Mouse (Mus musculus) myocyte (in vitro differentiated cells): Measurements from ENCODE around the gene Vmn1r1. TPM values are rescaled to one million over a fixed set of nuclear protein-coding genes. Genes with fewer than 3 reads are reported as not detected.

Experiments used
- H3K27me3 ChIP-seq: one replicate; pipeline ENCODE4 v1.6.1; 2011; ENCODE audit not compliant: control insufficient read depth, insufficient read depth, insufficient read length
- H3K36me3 ChIP-seq: one replicate; pipeline ENCODE4 v1.6.1; 2011; ENCODE audit not compliant: control insufficient read depth, insufficient read depth
- H3K4me2 ChIP-seq: one replicate; pipeline ENCODE4 v1.6.1; 2011; ENCODE audit warnings: low read depth, control low read depth
- H3K4me3 ChIP-seq: one replicate; pipeline ENCODE4 v1.5.1; 2011; ENCODE audit warnings: mild to moderate bottlenecking, control low read depth, moderate library complexity
- H3K79me2 ChIP-seq: one replicate; pipeline ENCODE4 v1.6.1; 2011; ENCODE audit not compliant: control insufficient read depth, insufficient read depth
- H3ac ChIP-seq: one replicate; pipeline ENCODE4 v1.6.1; 2011; ENCODE audit not compliant: control insufficient read depth, insufficient read length
- CEBPB ChIP-seq: IDR thresholded peaks from 2 replicates; pipeline ENCODE4 v1.6.1; 2011; ENCODE audit warnings: mild to moderate bottlenecking, moderate library complexity; ENCODE audit not compliant: poor library complexity, insufficient read depth, severe bottlenecking
- E2F4 ChIP-seq: IDR thresholded peaks from one replicate; pipeline ENCODE4 v1.6.1; 2011; ENCODE audit warnings: mild to moderate bottlenecking, control low read depth, moderate library complexity; ENCODE audit not compliant: insufficient read depth
- MAX ChIP-seq: IDR thresholded peaks from one replicate; pipeline ENCODE4 v1.6.1; 2011; ENCODE audit warnings: low read depth, mild to moderate bottlenecking, control low read depth
- MYOD1 ChIP-seq, 3 experiments: IDR thresholded peaks; one replicate each; pipeline ENCODE4 v1.6.1; 2011; ENCODE audit warnings: control low read depth in 2 of 3, low read depth in 2 of 3, mild to moderate bottlenecking in 2 of 3, moderate library complexity in 1 of 3; ENCODE audit not compliant: insufficient read length in 2 of 3, control insufficient read depth in 1 of 3
- MYOG ChIP-seq, 3 experiments: IDR thresholded peaks; one replicate each; pipeline ENCODE4 v1.6.1; 2011; ENCODE audit warnings: control low read depth in 2 of 3, low read depth in 2 of 3, mild to moderate bottlenecking in 2 of 3; ENCODE audit not compliant: insufficient read length in 2 of 3, control insufficient read depth in 1 of 3, insufficient read depth in 1 of 3
- POLR2A ChIP-seq: IDR thresholded peaks from one replicate; pipeline ENCODE4 v1.6.1; 2011; ENCODE audit warnings: low read depth, mild to moderate bottlenecking, control low read depth, moderate library complexity; ENCODE audit not compliant: insufficient read length
- POLR2AphosphoS2 ChIP-seq: IDR thresholded peaks from one replicate; pipeline ENCODE4 v1.6.1; 2011; ENCODE audit warnings: low read depth, control low read depth; ENCODE audit not compliant: insufficient read length
- REST ChIP-seq: IDR thresholded peaks from one replicate; pipeline ENCODE4 v1.6.1; 2011; ENCODE audit warnings: mild to moderate bottlenecking, control low read depth, moderate library complexity; ENCODE audit not compliant: insufficient read depth, insufficient read length
- SRF ChIP-seq: IDR thresholded peaks from one replicate; pipeline ENCODE4 v1.6.1; 2011; ENCODE audit warnings: low read depth; ENCODE audit not compliant: control insufficient read depth, insufficient read length
- TCF12 ChIP-seq: IDR thresholded peaks from one replicate; pipeline ENCODE4 v1.6.1; 2011; ENCODE audit warnings: mild to moderate bottlenecking, control low read depth; ENCODE audit not compliant: poor library complexity, insufficient read depth, severe bottlenecking
- TCF3 ChIP-seq: IDR thresholded peaks from one replicate; pipeline ENCODE4 v1.6.1; 2011; ENCODE audit warnings: low read depth, control low read depth; ENCODE audit not compliant: insufficient read length
- USF1 ChIP-seq: IDR thresholded peaks from one replicate; pipeline ENCODE4 v1.6.1; 2011; ENCODE audit warnings: low read depth, mild to moderate bottlenecking, control low read depth, moderate library complexity
- polyA plus RNA-seq: library from polyadenylated mRNA; unstranded; fragments of >200 nt; fragmentation: generic; extraction: Trizol; gene quantifications from one replicate; pipeline ENCODE4 v1.2.1, GENCODE M21; 2012; ENCODE audit warnings: missing spikeins

The Vmn1r1 gene
- polyA plus RNA-seq, 1 experiment, result not detected

GRCm38 (mm10) chr1:182115651-182116408, 48.5 kb downstream of the Vmn1r1 start:
- H3K27me3 ChIP-seq, result no peaks in the 10 kb centered on the region
- no peak overlapping the region for H3K4me3 ChIP-seq
- no peaks in the 10 kb centered on the region for H3K79me2 ChIP-seq
- peak overlapping the region; percentile 62 for H3K4me2 ChIP-seq
- TF ChIP-seq MYOD1 (IDR thresholded peaks at IDR 0.05; ENCODE audit: control insufficient read depth in 1 of 3, insufficient read length in 2 of 3, low read depth in 2 of 3) (peak; percentile 41 to 87 (median 78)), TCF3 (peak; percentile 64), USF1 (no peak), TCF12 (peak; percentile 93), POLR2A (no peak), CEBPB (no peak), MYOG (IDR thresholded peaks at IDR 0.05; ENCODE audit: control insufficient read depth in 1 of 3, insufficient read depth in 1 of 3, insufficient read length in 2 of 3, low read depth in 2 of 3) (peak in 2 of 3 experiments; percentile 76 to 95)
- no peaks in the 10 kb centered on the region for H3K36me3 ChIP-seq
- H3ac ChIP-seq, result no peak overlapping the region

- H3K36me3 ChIP-seq, result no peaks in the 10 kb centered on the region
- no peak for TF ChIP-seq SRF
- H3K4me3 ChIP-seq, result no peak overlapping the region
- no peak overlapping the region for H3ac ChIP-seq
- H3K27me3 ChIP-seq, result no peaks in the 10 kb centered on the region
- H3K4me2 ChIP-seq, result peak overlapping the region; percentile 62
- no peaks in the 10 kb centered on the region for H3K79me2 ChIP-seq
Observed at GRCm38 (mm10) chr1:182115197-182115596, 49.1 kb downstream of the Vmn1r1 start.

GRCm38 (mm10) chr1:182113587-182114500, 50.4 kb downstream of the Vmn1r1 start:
- Histone ChIP-seq H3K36me3 (no peaks in the 10 kb centered on the region), H3K79me2 (no peaks in the 10 kb centered on the region), H3K4me3 (no peak overlapping the region), H3ac (no peak overlapping the region), H3K27me3 (no peaks in the 10 kb centered on the region), H3K4me2 (peak overlapping the region; percentile 3)
- peak in 1 of 3 experiments; percentile 50 for TF ChIP-seq MYOG (IDR thresholded peaks at IDR 0.05; ENCODE audit: control insufficient read depth in 1 of 3, insufficient read depth in 1 of 3, insufficient read length in 2 of 3, low read depth in 2 of 3)
- no peak for TF ChIP-seq POLR2A

GRCm38 (mm10) chr1:182113131-182113530, 51.2 kb downstream of the Vmn1r1 start:
- no peak overlapping the region for H3K4me2 ChIP-seq
- no peak overlapping the region for H3K4me3 ChIP-seq
- no peaks in the 10 kb centered on the region for H3K27me3 ChIP-seq
- no peaks in the 10 kb centered on the region for H3K79me2 ChIP-seq
- H3ac ChIP-seq, result no peak overlapping the region
- TF ChIP-seq POLR2AphosphoS2 (no peak), MYOG (IDR thresholded peaks at IDR 0.05; ENCODE audit: control insufficient read depth in 1 of 3, insufficient read depth in 1 of 3, insufficient read length in 2 of 3, low read depth in 2 of 3) (peak in 1 of 3 experiments; percentile 20), POLR2A (no peak), MYOD1 (IDR thresholded peaks at IDR 0.05; ENCODE audit: control insufficient read depth in 1 of 3, insufficient read length in 2 of 3, low read depth in 2 of 3) (peak in 2 of 3 experiments; percentile 12 to 64)
- no peaks in the 10 kb centered on the region for H3K36me3 ChIP-seq

- no peak overlapping the region for H3ac ChIP-seq
- no peak overlapping the region for H3K4me3 ChIP-seq
- TF ChIP-seq POLR2AphosphoS2 (no peak), USF1 (no peak), REST (no peak), MYOG (IDR thresholded peaks at IDR 0.05; ENCODE audit: control insufficient read depth in 1 of 3, insufficient read depth in 1 of 3, insufficient read length in 2 of 3, low read depth in 2 of 3) (no peak), SRF (no peak), E2F4 (no peak), TCF3 (no peak), POLR2A (no peak), CEBPB (no peak), MAX (no peak), MYOD1 (IDR thresholded peaks at IDR 0.05; ENCODE audit: control insufficient read depth in 1 of 3, insufficient read length in 2 of 3, low read depth in 2 of 3) (no peak), TCF12 (no peak)
- no peaks in the 10 kb centered on the region for H3K36me3 ChIP-seq
- no peak overlapping the region for H3K4me2 ChIP-seq
- no peaks in the 10 kb centered on the region for H3K27me3 ChIP-seq
- no peaks in the 10 kb centered on the region for H3K79me2 ChIP-seq
Observed at GRCm38 (mm10) chr1:182112385-182112784, 51.9 kb downstream of the Vmn1r1 start.
